8 mouse cellular contexts compared by ENCODE assay signal in the genomic region with DNA sequence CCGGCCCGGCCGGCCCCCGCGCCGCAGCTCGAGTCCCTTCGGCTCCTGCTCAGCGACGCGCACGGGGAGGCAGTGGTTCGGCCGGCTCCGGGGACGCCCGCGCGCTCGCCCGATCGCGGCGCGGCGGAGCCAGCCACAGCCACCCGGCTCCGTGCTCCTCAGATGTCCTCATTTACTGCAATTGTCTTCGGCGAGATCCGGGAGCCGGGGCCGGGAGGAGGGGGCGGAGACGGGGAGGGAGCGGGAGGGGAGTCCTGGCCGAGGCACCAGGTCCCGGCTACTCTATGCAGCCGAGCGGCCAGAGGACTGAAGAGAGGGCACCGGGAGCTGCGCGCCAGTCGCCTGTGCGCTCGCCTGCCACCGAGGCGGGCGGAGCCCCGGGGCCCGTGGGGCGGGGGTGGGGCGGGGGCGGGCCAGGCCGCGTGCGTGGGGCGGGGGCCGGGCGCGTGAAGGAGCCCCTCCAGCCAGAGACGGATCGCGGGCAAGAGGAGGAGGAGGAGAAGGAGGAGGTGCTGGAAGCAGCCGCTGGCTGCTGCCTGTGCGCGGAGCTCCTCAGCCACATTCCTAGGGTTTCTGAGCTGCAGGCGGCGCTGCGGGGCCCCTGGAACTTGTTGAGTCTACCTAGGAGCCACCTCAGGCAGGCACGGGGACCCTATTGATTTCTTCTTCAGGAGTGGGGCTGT. TPM values are rescaled to one million over a fixed set of nuclear protein-coding genes. Genes with fewer than 3 reads are reported as not detected.
A peak's percentile ranks its signal among the peaks of the same experiment; 100 is the strongest.
DNase-seq lines count a peak whose midpoint lies in the region; ATAC-seq and TF ChIP-seq lines count a peak whose summit lies in the region.

A gene (minus strand): TSS at position 504 of the 683 bp plus-strand sequence.

- peak; percentile 89 for DNase-seq in ZHBTc4 (ENCODE audit: low read depth, low spot score)
- peak; percentile 12 to 15 for DNase-seq in cerebellum, adult 18-20 months
- DNase-seq in left cerebral cortex, postnatal 4 days, result peak; percentile 66
- DNase-seq in midbrain, embryonic 10.5 days (ENCODE audit: low spot score), result peak; percentile 73
- no peak for DNase-seq in T-cell, adult 2 months (ENCODE audit: low spot score)

- H3K27me3 ChIP-seq in intestine, embryonic 15.5 days (replicated peaks), result peaks cover 17% of the 10 kb centered on the region
- H3K27me3 ChIP-seq in midbrain, embryonic 10.5 days (ENCODE audit: low read depth, poor library complexity, severe bottlenecking), result peaks cover 53% of the 10 kb centered on the region
- peaks cover 7% of the 10 kb centered on the region for H3K27me3 ChIP-seq in small intestine, adult 2 months (ENCODE audit: control insufficient read depth, insufficient read depth, low read length)

- peak within 1 kb of the TSS; percentile 96 for H3K4me2 ChIP-seq in intestine, embryonic 15.5 days (replicated peaks)

- H3K27ac ChIP-seq in intestine, embryonic 15.5 days, result no peak within 1 kb of the TSS
- H3K27ac ChIP-seq in midbrain, embryonic 10.5 days (replicated peaks), result peak within 1 kb of the TSS; percentile 52
- H3K27ac ChIP-seq in small intestine, adult 2 months (ENCODE audit: insufficient read depth, low read depth, low read length), result no peak within 1 kb of the TSS

- TF ChIP-seq POLR2A in small intestine, adult 2 months (IDR thresholded peaks at IDR 0.05; ENCODE audit: low read depth, low read length), result no peak

- H3K4me3 ChIP-seq in intestine, embryonic 15.5 days (replicated peaks), result peak within 1 kb of the TSS; percentile 50
- H3K4me3 ChIP-seq in midbrain, embryonic 10.5 days, result peak within 1 kb of the TSS; percentile 67
- peak within 1 kb of the TSS; percentile 20; the same call in 1 of the 2 replicates for H3K4me3 ChIP-seq in small intestine, adult 2 months (ENCODE audit: low read depth, low read length)

- peak within 1 kb of the TSS; percentile 18 for H3K9ac ChIP-seq in intestine, embryonic 15.5 days

- no peaks in the 10 kb centered on the region for H3K36me3 ChIP-seq in intestine, embryonic 15.5 days
- no peaks in the 10 kb centered on the region for H3K36me3 ChIP-seq in midbrain, embryonic 10.5 days
- H3K36me3 ChIP-seq in small intestine, adult 2 months (ENCODE audit: control insufficient read depth, insufficient read depth, low read length), result no peaks in the 10 kb centered on the region

- intact Hi-C loops in left cerebral cortex, postnatal 4 days (cut with DNase I), result no loop called here

- WGBS in intestine, embryonic 15.5 days, result 2% methylated on average over 61 of the region's 71 CpGs
- under 1% methylated on average over 70 of the region's 71 CpGs for WGBS in midbrain, embryonic 10.5 days
- 6% methylated on average over 65 of the region's 71 CpGs for WGBS in small intestine, adult 2 months

- peaks cover 16% of the 10 kb centered on the region for H3K4me1 ChIP-seq in intestine, embryonic 15.5 days (replicated peaks)
- peaks cover 25% of the 10 kb centered on the region for H3K4me1 ChIP-seq in midbrain, embryonic 10.5 days
- H3K4me1 ChIP-seq in small intestine, adult 2 months (ENCODE audit: control insufficient read depth, insufficient read depth, insufficient read length, low read length), result peaks cover 3% of the 10 kb centered on the region; the same call in 1 of the 2 replicates

- no peak for TF ChIP-seq CTCF in small intestine, adult 2 months (IDR thresholded peaks at IDR 0.05; ENCODE audit: extremely low read depth, insufficient read length, insufficient replicate concordance, low read depth, low read length)

- peak; percentile 86 for ATAC-seq in frontal cortex, adult (ENCODE audit: low TSS enrichment)
- peak; percentile 89 for ATAC-seq in intestine, embryonic 15.5 days

- H3K9me3 ChIP-seq in intestine, embryonic 15.5 days, result no peaks in the 10 kb centered on the region
- H3K9me3 ChIP-seq in midbrain, embryonic 10.5 days (replicated peaks), result no peaks in the 10 kb centered on the region

RNA-seq across cellular contexts. Expression of the gene that starts here (rescaled TPM):
- 1.5 and 1.7 TPM in 2 replicates for polyA plus RNA-seq in intestine, embryonic 15.5 days (2015; fragmentation: Nextera tagmentation; extraction: Ambion mirVana)
- 10 to 100 TPM; 19.1 to 19.8 TPM for total RNA-seq in left cerebral cortex, postnatal 4 days (2021)
- 1.5 and 1.9 TPM in 2 replicates for polyA plus RNA-seq in midbrain, embryonic 10.5 days (2016; fragmentation: Nextera tagmentation; extraction: Ambion mirVana)
- polyA plus RNA-seq in small intestine, adult 2 months (2012; rRNA removed), result not detected in 2 replicates
